In the genomic region with DNA sequence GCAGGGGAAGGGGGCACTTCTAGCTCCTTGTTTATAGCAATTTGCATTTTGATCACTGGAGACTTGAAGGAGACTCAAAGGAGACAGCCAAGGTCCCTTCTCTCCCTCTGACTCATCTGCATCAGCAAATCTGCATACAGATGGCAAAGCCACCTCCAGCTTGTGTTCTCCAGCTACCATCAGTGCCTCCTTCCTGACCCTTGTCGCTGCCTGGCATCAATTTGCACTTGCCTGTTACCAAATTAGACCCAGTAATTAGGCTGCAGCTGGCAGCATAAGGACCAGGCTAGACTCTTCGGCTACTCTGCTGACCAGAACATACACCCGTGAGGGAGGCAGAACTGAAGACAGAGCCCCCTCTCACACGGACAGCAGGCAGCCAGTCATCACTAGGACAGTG, we compare ENCODE assay signal across 13 mouse cellular contexts.
DNase-seq lines count a peak whose midpoint lies in the region; ATAC-seq lines count a peak whose summit lies in the region.
"Had no signal": no experiment of that assay in that cellular context is flagged by ENCODE, and none has a peak within 500 bp of the region (broad histone marks: within the 10 kb centered on the region; RNA-seq: fewer than 3 reads in every experiment).

No protein-coding gene starts in this region.

- WGBS in hindbrain, embryonic 10.5 days = 38% methylated on average over 4 of the region's 4 CpGs
- 15% methylated on average over 4 of the region's 4 CpGs for WGBS in hindbrain, embryonic 16.5 days
- 28% methylated on average over 4 of the region's 4 CpGs for WGBS in hindbrain, embryonic 12.5 days

- no peak overlapping the region for H3K4me3 ChIP-seq in hindbrain, embryonic 10.5 days
- no peak overlapping the region for H3K4me3 ChIP-seq in hindbrain, embryonic 16.5 days (ENCODE audit: low read length)
- no peak overlapping the region for H3K4me3 ChIP-seq in hindbrain, embryonic 12.5 days
- H3K4me3 ChIP-seq: erythroblast, embryonic 14.5 days; liver, embryonic 12.5 days had no signal

- H3K9me3 ChIP-seq in hindbrain, embryonic 10.5 days = no peaks in the 10 kb centered on the region
- H3K9me3 ChIP-seq in hindbrain, embryonic 16.5 days (ENCODE audit: control insufficient read depth, low read length) = no peaks in the 10 kb centered on the region
- no peaks in the 10 kb centered on the region for H3K9me3 ChIP-seq in hindbrain, embryonic 12.5 days (replicated peaks)
- H3K9me3 ChIP-seq: liver, embryonic 12.5 days had no signal

- H3K27ac ChIP-seq in hindbrain, embryonic 10.5 days = peak overlapping the region; percentile 24; the same call in 1 of the 2 replicates
- H3K27ac ChIP-seq in hindbrain, embryonic 16.5 days (ENCODE audit: low read depth, low read length) = no peak overlapping the region
- peak overlapping the region; percentile 37; the same call in 1 of the 2 replicates for H3K27ac ChIP-seq in hindbrain, embryonic 12.5 days
- H3K27ac ChIP-seq: liver, embryonic 12.5 days had no signal

- no peak overlapping the region for H3K9ac ChIP-seq in hindbrain, embryonic 16.5 days (ENCODE audit: low read depth, low read length)
- no peak overlapping the region for H3K9ac ChIP-seq in hindbrain, embryonic 12.5 days
- H3K9ac ChIP-seq: liver, embryonic 12.5 days had no signal

- H3K36me3 ChIP-seq in hindbrain, embryonic 10.5 days = no peaks in the 10 kb centered on the region
- no peaks in the 10 kb centered on the region for H3K36me3 ChIP-seq in hindbrain, embryonic 16.5 days (ENCODE audit: control insufficient read depth, insufficient read depth, low read length)
- H3K36me3 ChIP-seq in hindbrain, embryonic 12.5 days = no peaks in the 10 kb centered on the region
- H3K36me3 ChIP-seq: liver, embryonic 12.5 days had no signal

- DNase-seq in hindbrain, embryonic 10.5 days (ENCODE audit: low spot score) = peak; percentile 12
- peak; percentile 31 for DNase-seq in right cerebral cortex, adult 18-20 months
- DNase-seq in right cerebral cortex, postnatal 25 days = no peak
- DNase-seq in heart, postnatal 14 days = no peak
- no peak for DNase-seq in embryo, embryonic 9.5 days (ENCODE audit: extremely low spot score)
- DNase-seq: heart, postnatal 10 days; lung, postnatal 36 days had no signal

- no peak; the same call in 1 of the 2 replicates for ATAC-seq in hindbrain, embryonic 16.5 days
- no peak for ATAC-seq in hindbrain, embryonic 12.5 days (ENCODE audit: low FRiP score)
- no peak for ATAC-seq in granulocyte monocyte progenitor cell, adult 5-6 weeks (replicated peaks; ENCODE audit: poor library complexity, severe bottlenecking)
- ATAC-seq: liver, embryonic 12.5 days; Patski had no signal

- H3K4me1 ChIP-seq in hindbrain, embryonic 10.5 days (replicated peaks) = peaks cover 20% of the 10 kb centered on the region
- peaks cover 8% of the 10 kb centered on the region for H3K4me1 ChIP-seq in hindbrain, embryonic 16.5 days (ENCODE audit: control insufficient read depth, insufficient read depth, low read depth, low read length)
- peaks cover 21% of the 10 kb centered on the region for H3K4me1 ChIP-seq in hindbrain, embryonic 12.5 days
- H3K4me1 ChIP-seq: liver, embryonic 12.5 days had no signal

- H3K4me2 ChIP-seq in hindbrain, embryonic 16.5 days (ENCODE audit: low read length) = no peak overlapping the region
- H3K4me2 ChIP-seq in hindbrain, embryonic 12.5 days (replicated peaks) = no peak overlapping the region
- H3K4me2 ChIP-seq: liver, embryonic 12.5 days had no signal

- H3K27me3 ChIP-seq in hindbrain, embryonic 10.5 days (ENCODE audit: insufficient read depth, poor library complexity, severe bottlenecking) = no peaks in the 10 kb centered on the region
- no peaks in the 10 kb centered on the region for H3K27me3 ChIP-seq in hindbrain, embryonic 16.5 days (replicated peaks; ENCODE audit: control insufficient read depth, insufficient read depth, low read length)
- no peaks in the 10 kb centered on the region for H3K27me3 ChIP-seq in hindbrain, embryonic 12.5 days
- H3K27me3 ChIP-seq: liver, embryonic 12.5 days; Patski had no signal

- intact Hi-C loops in heart, postnatal 14 days (cut with DNase I) = no loop called here

Comparison
In these comparisons a context has a peak if more than half of its experiments do, and no peak if none do; other contexts are left out.
1. DNase-seq: peak in hindbrain, embryonic 10.5 days (single experiment) and right cerebral cortex, adult 18-20 months (single experiment); none in right cerebral cortex, postnatal 25 days (single experiment), heart, postnatal 14 days (0 of 2) and embryo, embryonic 9.5 days (single experiment).